Mouse (Mus musculus) liver, embryonic 16.5 days (tissue): ENCODE results near the gene Lrrc23. TPM values are rescaled to one million over a fixed set of nuclear protein-coding genes. Genes with fewer than 3 reads are reported as not detected.
A peak's percentile ranks its signal among the peaks of the same experiment; 100 is the strongest.

Source experiments
- ATAC-seq: fragments of 200-750 bp; cut with Nextera tagmentation; 2 replicates; pipeline ENCODE4 v1.8.0; 2017; ENCODE audit warnings: low read depth, mild to moderate bottlenecking, moderate number of reproducible peaks, moderate library complexity
- H3K27ac ChIP-seq: fragments of 300-500 bp; sonication (generic); 2 replicates; pipeline ENCODE4 v1.5.1; 2014; ENCODE audit warnings: mild to moderate bottlenecking, low read length
- H3K27me3 ChIP-seq: fragments of 300-500 bp; sonication (generic); 2 replicates; pipeline ENCODE4 v1.6.1; 2014; ENCODE audit warnings: low read depth, low read length, mixed read lengths; ENCODE audit not compliant: control insufficient read depth, insufficient read depth
- H3K36me3 ChIP-seq: fragments of 300-500 bp; sonication (generic); 2 replicates; pipeline ENCODE4 v1.6.1; 2014; ENCODE audit warnings: mild to moderate bottlenecking; ENCODE audit not compliant: control insufficient read depth, insufficient read depth
- H3K4me1 ChIP-seq: fragments of 300-500 bp; sonication (generic); 2 replicates; pipeline ENCODE4 v1.6.1; 2014; ENCODE audit warnings: low read depth, low read length, mixed read lengths; ENCODE audit not compliant: control insufficient read depth
- H3K4me2 ChIP-seq: fragments of 300-500 bp; sonication (generic); 2 replicates; pipeline ENCODE4 v1.6.1; 2014; ENCODE audit warnings: low read depth, low read length, mixed read lengths
- H3K4me3 ChIP-seq: fragments of 300-500 bp; sonication (generic); 2 replicates; pipeline ENCODE4 v1.5.1; 2014; ENCODE audit warnings: low read depth, mild to moderate bottlenecking, low read length
- H3K9ac ChIP-seq: fragments of 300-500 bp; sonication (generic); 2 replicates; pipeline ENCODE4 v1.6.1; 2014; ENCODE audit warnings: low read depth, low read length
- H3K9me3 ChIP-seq: fragments of 300-500 bp; sonication (generic); replicated peaks from 2 replicates; pipeline ENCODE4 v1.6.1; 2016; ENCODE audit warnings: low read length; ENCODE audit not compliant: control insufficient read depth
- WGBS: fragments of 180-500 bp; shearing (Covaris S2); extraction: QIAGEN DNeasy Blood & Tissue Kit; methylation state at CpG from one replicate; pipeline ENCODE4 v1.1.7; 2014; ENCODE audit not compliant: insufficient replicate concordance; 5-methylcytosine and 5-hydroxymethylcytosine counted together
- polyA plus RNA-seq: library from polyadenylated mRNA; unstranded; fragments of >200 nt; fragmentation: Nextera tagmentation; extraction: Ambion mirVana; gene quantifications from 2 replicates; pipeline ENCODE4 v1.2.1, GENCODE M21; 2015

Gene Lrrc23
- not detected in 2 replicates for polyA plus RNA-seq

DNA sequence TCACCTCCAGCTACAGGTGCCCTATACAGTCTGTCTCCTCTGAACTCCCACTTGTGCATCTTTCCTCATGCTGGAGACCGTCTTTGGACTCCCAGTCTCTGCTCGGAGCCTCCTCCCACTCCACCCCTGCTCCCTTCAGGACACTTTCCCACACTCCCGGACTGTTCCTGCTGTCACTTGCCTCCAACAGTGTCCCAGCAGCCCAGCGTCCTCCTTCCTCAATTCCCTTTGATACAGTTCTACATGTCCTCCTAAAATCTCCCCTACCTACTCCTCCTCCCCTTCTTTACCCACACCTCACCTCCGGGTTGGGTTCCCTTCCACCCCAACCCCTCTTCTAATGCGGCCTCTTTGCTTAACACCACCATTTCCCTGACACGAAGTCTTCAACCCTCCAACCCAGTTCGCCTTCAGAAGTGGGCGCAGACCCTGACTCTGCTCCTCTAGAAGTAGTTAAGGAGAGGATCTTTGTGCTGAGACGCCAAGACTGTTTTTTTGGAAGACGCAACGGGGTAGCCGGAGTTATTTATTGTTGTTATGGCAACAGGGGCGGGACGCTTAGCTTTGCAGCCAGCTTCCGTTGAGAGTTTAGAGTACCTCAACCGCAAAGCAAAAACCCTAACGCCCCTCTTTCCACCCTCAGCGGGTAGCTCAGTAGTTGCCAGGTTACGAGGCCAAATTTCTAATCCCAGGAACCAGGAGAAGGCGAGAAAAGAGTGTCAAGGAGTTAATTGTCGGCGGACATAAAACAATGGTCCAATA is at the start of gene Lrrc23:
TSS of gene Lrrc23 (minus strand) at position 506 of the 762 bp plus-strand sequence.
- peak within 1 kb of the TSS; percentile 45 for H3K4me2 ChIP-seq
- H3K27ac ChIP-seq: no peak within 1 kb of the TSS
- H3K4me3 ChIP-seq: peak within 1 kb of the TSS; percentile 15
- H3K9me3 ChIP-seq: no peaks in the 10 kb centered on the region
- 2% methylated on average over 23 of the region's 23 CpGs for WGBS
- H3K9ac ChIP-seq: no peak within 1 kb of the TSS
- ATAC-seq: no peak
- H3K36me3 ChIP-seq: no peaks in the 10 kb centered on the region
- peaks cover 26% of the 10 kb centered on the region for H3K27me3 ChIP-seq
- no peaks in the 10 kb centered on the region; the same call in 1 of the 2 replicates for H3K4me1 ChIP-seq

GRCm38 (mm10) chr6:124828101-124828592 is 48.6 kb upstream of the Lrrc23 start:
- H3K4me1 ChIP-seq: peaks cover 18% of the 10 kb centered on the region
- peak overlapping the region; percentile 51 for H3K27ac ChIP-seq
- peak overlapping the region; percentile 96 for H3K4me2 ChIP-seq
- WGBS: 16% methylated on average over 10 of the region's 10 CpGs
- ATAC-seq: no peak
- peaks cover 45% of the 10 kb centered on the region for H3K36me3 ChIP-seq
- no peaks in the 10 kb centered on the region for H3K9me3 ChIP-seq
- H3K9ac ChIP-seq: peak overlapping the region; percentile 62
- peak overlapping the region; percentile 81 for H3K4me3 ChIP-seq
- H3K27me3 ChIP-seq: no peaks in the 10 kb centered on the region

GRCm38 (mm10) chr6:124822049-124822448 is 42.5 kb upstream of the Lrrc23 start:
- Histone ChIP-seq H3K27ac (no peak overlapping the region), H3K9ac (no peak overlapping the region), H3K9me3 (no peaks in the 10 kb centered on the region), H3K4me1 (no peaks in the 10 kb centered on the region), H3K36me3 (peaks cover 58% of the 10 kb centered on the region), H3K4me2 (no peak overlapping the region), H3K4me3 (no peak overlapping the region), H3K27me3 (no peaks in the 10 kb centered on the region)
- 86% methylated on average over 4 of the region's 4 CpGs for WGBS
- no peak for ATAC-seq

- WGBS: 74% methylated on average over 5 of the region's 5 CpGs
- no peak for ATAC-seq
- H3K4me3 ChIP-seq: no peak overlapping the region
- H3K4me2 ChIP-seq: no peak overlapping the region
- H3K4me1 ChIP-seq: no peaks in the 10 kb centered on the region
- H3K9me3 ChIP-seq: no peaks in the 10 kb centered on the region
- H3K27ac ChIP-seq: no peak overlapping the region
- no peaks in the 10 kb centered on the region for H3K27me3 ChIP-seq
- no peak overlapping the region for H3K9ac ChIP-seq
- peaks cover 56% of the 10 kb centered on the region for H3K36me3 ChIP-seq
Measured at GRCm38 (mm10) chr6:124820891-124821290, 41.4 kb upstream of the Lrrc23 start.

DNA sequence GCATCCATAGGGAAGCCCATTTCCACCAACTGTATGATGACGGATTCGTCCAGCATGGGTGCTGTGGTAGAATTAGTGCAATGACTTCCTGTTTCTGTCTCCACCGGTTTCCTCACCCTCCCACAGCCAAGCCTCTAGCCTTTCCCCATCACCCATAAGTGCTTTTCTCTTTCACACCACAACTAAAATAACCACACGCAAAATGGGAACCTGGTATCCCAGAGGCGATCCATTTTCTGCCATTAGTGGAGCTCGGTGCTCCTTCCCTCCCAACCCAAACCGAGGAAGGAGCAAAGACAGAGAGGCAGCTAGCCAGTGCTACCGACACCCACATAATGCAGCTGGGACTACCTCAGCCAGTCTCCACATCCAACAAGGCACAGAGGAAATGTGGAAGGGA is 38.4 kb upstream of the Lrrc23 start:
- Histone ChIP-seq H3K9me3 (no peaks in the 10 kb centered on the region), H3K4me1 (peaks cover 15% of the 10 kb centered on the region), H3K27ac (peak overlapping the region; percentile 58; the same call in 1 of the 2 replicates), H3K9ac (no peak overlapping the region), H3K4me2 (no peak overlapping the region), H3K4me3 (no peak overlapping the region), H3K36me3 (peaks cover 35% of the 10 kb centered on the region), H3K27me3 (no peaks in the 10 kb centered on the region)
- no peak for ATAC-seq
- 56% methylated on average over 8 of the region's 8 CpGs for WGBS

DNA sequence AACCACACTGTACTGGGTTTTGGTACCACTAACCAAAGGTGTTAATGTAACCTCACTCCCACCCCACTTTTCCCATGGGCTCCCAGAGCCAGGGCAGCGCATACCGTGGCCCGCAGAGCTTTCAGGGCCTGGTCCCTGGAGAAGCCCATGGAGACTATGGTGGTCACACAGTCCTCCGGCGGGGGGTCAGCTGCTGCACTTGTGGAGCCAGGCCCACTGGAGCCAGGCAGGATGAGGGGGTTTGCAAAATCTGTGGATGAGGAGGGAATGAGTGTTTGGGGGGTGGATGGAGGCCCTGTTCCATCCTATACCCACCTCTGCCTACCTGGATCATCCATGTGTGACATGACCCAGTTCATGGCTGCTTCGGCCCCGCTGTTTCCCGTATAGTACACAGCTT is 38.0 kb upstream of the Lrrc23 start:
- Histone ChIP-seq H3K27ac (no peak overlapping the region), H3K9ac (no peak overlapping the region), H3K4me1 (peaks cover 19% of the 10 kb centered on the region), H3K4me2 (no peak overlapping the region), H3K4me3 (no peak overlapping the region), H3K27me3 (no peaks in the 10 kb centered on the region), H3K36me3 (peaks cover 32% of the 10 kb centered on the region), H3K9me3 (no peaks in the 10 kb centered on the region)
- WGBS: 89% methylated on average over 8 of the region's 8 CpGs
- no peak for ATAC-seq

DNA sequence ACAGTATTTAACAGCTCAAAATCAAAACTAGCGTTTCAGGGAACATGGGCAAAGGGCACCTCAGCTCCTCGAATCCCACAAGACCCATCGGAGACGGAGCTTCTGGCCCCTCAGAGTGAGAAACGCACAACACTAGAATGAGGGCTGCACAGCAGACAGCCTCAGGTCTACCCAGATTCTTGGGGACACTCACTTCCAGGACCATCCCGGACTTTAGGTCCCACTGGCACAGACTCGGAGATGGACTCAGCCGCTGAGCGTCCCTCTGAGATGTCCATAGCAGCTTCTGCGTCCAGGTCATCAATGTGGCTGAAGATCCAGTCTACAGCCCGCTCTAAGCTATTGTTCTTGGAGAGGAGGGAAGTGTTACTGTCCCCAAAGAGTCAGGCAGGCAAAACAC is 37.6 kb upstream of the Lrrc23 start:
- Histone ChIP-seq H3K4me1 (peaks cover 24% of the 10 kb centered on the region), H3K9ac (no peak overlapping the region), H3K4me3 (no peak overlapping the region), H3K4me2 (no peak overlapping the region), H3K27me3 (no peaks in the 10 kb centered on the region), H3K27ac (no peak overlapping the region), H3K9me3 (no peaks in the 10 kb centered on the region), H3K36me3 (peaks cover 34% of the 10 kb centered on the region)
- no peak for ATAC-seq
- 86% methylated on average over 11 of the region's 11 CpGs for WGBS

- 81% methylated on average over 4 of the region's 4 CpGs for whole genome bisulfite sequencing
- Histone ChIP-seq H3K27ac (no peak overlapping the region), H3K36me3 (peaks cover 37% of the 10 kb centered on the region), H3K27me3 (no peaks in the 10 kb centered on the region), H3K4me2 (no peak overlapping the region), H3K9ac (no peak overlapping the region), H3K4me1 (peaks cover 29% of the 10 kb centered on the region), H3K4me3 (no peak overlapping the region), H3K9me3 (no peaks in the 10 kb centered on the region)
- ATAC-seq: no peak
Measured at GRCm38 (mm10) chr6:124816611-124817010, 37.1 kb upstream of the Lrrc23 start.
